Mouse (Mus musculus): Measurements from ENCODE around the gene Otop3.

Gene Otop3

DNA sequence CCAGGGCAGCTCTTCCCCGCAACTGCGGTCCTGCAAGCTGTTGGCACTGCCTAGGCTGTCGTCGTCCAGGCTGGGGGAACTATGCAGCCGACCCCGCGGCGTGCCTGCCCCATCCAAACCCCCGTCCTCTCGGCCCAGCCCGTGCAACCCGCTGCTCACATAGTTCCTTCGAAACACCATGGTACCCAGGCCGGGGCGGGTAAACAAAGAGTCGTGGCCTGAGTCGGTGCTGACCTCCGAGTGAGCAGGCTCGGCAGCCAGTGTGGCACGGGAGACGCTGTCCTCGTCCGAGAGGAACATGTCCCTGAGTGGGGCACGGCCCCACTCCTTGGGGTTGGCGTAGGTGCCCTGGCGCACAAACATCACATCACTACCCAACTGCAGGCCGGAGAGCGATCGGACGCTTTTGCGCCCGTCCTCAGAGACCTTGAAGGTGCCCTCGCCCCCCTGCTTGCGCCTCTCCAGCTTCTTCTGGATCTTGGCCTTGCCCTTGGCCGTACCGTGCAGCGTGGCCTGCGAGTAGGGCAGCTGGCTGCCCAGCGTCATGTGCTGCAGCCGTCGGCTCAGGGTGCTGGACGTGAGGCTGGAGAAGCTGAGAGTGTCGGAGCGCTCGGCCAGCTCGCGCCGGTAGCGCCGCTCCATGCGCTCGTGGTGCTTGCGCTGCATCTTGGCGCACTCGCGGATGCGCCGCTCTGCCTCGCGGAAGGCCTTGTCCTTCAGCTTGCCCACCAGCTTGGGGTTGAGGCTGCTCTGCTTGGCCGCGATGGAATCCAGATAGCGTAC is 16.1 kb upstream of the Otop3 start:
- no peak for DNase-seq (ENCODE audit: low read depth)

GRCm38 (mm10) chr11:115319704-115320383 is 14.7 kb upstream of the Otop3 start:
- no peak for DNase-seq (ENCODE audit: low read depth)

GRCm38 (mm10) chr11:115321906-115322693 is 12.4 kb upstream of the Otop3 start, which contains the start of gene Ush1g:
TSS of gene Ush1g (minus strand) at chr11:115322041.
- DNase-seq (ENCODE audit: low read depth): no peak

DNA sequence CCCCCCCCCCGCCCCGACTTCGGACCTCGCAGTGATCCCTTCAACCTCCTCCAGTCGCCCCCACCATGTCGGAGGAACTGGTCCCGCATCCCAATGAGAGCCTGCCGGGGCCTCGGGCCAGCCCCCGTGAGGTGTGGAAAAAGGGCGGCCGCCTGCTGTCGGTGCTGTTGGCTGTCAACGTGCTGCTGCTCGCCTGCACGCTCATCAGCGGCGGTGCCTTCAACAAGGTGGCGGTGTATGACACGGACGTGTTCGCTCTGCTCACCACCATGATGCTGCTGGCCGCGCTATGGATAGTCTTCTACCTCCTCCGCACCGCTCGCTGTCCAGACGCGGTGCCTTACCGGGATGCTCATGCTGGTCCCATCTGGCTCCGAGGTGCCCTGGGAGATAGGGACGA is 11.2 kb upstream of the Otop3 start:
- DNase-seq (ENCODE audit: low read depth): no peak

DNA sequence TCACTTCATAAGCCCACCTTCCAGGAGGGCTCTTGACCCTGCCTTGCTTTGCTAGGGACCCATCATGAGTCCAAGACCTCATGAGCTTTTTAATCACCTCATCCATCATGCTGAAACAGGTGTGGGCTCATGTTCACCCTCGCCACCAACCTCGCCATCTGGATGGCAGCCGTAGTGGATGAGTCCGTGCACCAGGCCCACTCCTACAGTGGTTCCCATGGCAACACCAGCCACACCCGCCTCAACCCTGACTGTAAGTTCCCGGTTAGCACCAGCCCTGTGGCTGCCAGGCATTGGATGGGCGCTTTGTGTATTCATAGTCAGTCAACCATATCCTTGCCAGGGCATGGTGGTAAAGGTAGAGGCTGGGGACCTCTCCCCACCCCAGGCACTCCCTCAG is 7.8 kb upstream of the Otop3 start:
- DNase-seq (ENCODE audit: low read depth): no peak

- no peak for DNase-seq (ENCODE audit: low read depth)
Observed at GRCm38 (mm10) chr11:115329339-115329738, 5.2 kb upstream of the Otop3 start.

DNA sequence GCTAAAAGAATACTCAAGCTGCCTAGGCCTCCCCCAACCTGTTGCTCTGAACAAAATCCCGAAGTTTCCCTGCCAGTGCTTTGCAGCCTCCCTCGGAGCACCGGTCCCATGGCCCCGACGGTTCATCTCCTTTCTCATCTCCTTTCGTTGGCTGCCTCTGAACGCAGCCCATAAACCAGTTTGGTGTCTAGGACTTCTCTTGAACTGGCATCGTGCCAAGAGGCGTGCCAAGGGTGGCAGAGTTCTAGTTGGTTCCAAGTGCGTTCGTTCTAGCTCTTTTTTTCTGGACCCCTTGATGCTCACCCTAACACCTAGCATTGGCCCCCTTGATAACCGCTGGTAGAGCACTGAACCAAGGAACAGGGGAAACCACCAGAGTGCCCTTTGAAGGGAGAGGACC is 692 bp downstream of the Otop3 start:
- no peak for DNase-seq (ENCODE audit: low read depth)

DNA sequence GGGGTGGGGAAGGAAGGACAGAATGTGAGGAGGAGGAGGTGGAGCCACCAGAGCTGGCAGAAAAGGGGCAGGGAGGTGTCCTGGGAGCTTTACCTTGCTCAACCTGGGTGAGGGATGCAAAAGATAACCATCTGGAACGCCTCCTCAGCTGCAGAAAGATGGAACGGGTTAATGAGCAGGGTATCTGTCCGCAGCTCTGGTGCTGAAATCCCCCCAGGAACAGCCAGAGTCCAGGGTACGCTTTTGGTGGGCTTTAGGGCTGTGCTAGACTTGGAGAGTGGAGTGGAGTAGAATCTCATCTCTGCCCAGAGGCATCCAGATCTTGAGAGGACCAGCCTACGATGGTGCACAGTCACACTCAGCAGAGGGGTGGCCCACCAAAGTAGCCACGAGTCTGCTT is 1.6 kb downstream of the Otop3 start:
- no peak for DNase-seq (ENCODE audit: low read depth)

GRCm38 (mm10) chr11:115337350-115337749 is 2.8 kb downstream of the Otop3 start:
- DNase-seq (ENCODE audit: low read depth): no peak

GRCm38 (mm10) chr11:115337826-115338225 is 3.3 kb downstream of the Otop3 start:
- DNase-seq (ENCODE audit: low read depth): no peak

DNA sequence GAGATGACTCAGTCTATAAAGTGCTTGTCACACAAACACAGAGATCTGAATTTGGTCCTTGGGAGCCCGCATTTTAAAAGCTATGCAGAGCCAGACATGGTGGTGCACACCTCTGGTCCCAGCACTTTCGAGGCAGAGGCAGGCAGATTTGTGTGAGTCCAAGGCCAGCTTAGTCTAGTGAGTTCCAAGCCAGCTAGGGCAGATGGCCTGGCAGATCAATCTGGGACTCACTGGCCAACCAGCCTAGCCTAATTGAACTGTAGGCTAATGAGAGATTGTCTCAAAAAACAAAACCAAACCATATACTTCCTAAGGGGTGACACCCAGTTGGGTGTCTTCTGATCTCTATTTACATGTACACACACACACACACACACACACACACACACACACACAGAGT is 6.7 kb downstream of the Otop3 start:
- no peak for DNase-seq (ENCODE audit: low read depth)

DNA sequence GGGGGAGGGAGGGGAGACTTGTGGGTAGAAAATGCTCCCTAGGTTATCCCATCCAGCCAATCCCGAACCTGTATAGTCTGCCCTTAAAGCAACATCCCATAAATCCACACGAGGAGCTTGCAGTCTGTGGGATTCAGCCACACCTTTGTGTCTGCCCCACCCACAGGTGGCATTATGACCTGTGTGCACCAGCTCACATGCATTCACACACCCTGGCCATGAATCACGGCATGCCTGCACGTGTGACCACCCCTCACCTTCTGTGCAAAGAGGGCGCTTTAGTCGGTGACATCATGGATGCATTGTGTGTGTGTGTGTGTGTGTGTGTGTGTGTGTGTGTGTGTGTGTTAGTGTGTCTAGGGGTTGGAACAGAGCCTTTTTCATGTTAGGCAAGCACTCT is 7.3 kb downstream of the Otop3 start:
- no peak for DNase-seq (ENCODE audit: low read depth)

DNA sequence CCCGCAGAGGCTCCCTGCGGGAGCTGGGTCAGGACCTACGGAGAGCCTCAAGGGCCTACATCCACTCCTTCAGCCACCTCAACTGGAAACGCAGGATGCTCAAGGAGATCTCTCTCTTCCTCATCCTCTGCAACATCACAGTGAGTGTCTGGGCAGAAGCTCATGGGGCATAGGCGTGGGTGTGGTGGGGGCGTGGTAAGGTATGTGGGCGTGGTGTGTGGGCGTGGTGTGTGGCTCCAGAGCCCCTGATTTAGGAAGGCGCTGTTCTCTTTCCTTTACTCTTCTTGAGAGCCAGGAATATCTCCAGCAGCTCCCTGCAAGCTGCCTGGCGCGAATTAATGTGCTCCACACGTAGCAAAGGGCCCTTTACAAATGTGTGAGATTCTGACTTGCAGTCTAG is 10.4 kb downstream of the Otop3 start:
- DNase-seq (ENCODE audit: low read depth): no peak

DNA sequence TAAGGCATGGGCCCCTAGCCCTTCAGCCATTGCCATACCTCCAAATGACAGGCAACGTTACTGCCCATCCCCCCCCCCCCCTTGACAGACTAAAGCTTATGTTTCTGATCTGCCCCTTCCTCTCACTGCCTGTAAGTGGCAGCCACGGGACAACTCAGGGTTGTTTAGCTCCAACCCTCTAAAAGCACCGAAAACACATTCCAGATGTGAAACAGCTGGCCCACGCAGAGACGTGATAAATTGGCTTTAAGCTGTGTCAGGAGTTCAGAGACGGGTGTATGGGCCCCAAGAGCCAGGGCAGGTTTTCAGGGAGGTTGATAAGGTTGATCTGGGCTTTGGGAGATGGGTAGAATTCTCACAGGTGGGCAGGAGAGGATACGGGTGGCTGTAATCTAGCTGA is 11.0 kb downstream of the Otop3 start:
- DNase-seq (ENCODE audit: low read depth): no peak

DNA sequence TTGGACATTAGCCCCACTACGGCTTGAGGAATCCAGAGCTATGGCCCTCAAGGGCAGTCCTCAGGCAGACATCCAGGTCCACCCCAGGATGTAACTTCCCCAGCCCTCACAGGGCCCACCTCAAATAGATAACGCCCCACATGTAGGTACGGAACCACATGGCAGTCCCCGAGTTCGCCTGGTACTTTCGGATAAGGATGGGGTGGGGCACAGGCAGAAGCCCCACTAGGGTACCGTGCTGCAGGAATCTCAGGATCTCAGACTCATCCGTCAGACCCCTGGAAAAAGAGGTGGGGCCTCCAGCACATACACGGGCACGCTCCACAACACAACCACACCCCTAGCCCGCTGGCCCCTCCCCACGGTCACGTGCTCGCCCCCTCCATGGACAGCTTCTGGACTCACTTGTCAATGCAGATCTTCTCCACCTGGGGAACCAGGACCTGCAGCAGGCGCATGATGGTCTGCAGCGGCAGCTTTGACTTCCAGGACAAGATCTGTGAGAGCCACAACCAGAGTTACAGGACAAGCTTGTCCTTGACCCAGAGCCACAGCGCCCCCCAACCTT is 14.2 kb downstream of the Otop3 start:
- no peak for DNase-seq (ENCODE audit: low read depth)

DNA sequence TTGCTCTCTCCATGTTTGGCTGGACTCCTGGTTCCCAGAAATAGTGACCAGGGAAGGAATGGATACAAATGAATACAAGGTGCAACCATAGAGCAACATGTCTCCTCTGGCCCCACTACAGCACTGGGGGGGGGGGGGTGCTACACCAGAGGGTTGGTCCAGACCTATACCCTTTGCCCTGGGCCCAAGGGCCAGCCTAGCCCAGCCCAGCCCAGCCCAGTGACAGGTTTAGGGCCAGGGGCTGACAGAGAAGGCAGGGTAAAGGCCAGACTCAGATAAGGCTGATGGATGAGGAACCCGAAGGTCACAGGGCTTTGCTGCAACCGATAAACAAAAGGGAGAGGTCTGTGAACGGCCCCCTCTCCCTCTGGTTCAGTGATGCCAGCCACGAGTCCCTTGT is 15.4 kb downstream of the Otop3 start:
- DNase-seq (ENCODE audit: low read depth): no peak

GRCm38 (mm10) chr11:115353375-115353774 is 18.8 kb downstream of the Otop3 start:
- DNase-seq (ENCODE audit: low read depth): no peak

DNA sequence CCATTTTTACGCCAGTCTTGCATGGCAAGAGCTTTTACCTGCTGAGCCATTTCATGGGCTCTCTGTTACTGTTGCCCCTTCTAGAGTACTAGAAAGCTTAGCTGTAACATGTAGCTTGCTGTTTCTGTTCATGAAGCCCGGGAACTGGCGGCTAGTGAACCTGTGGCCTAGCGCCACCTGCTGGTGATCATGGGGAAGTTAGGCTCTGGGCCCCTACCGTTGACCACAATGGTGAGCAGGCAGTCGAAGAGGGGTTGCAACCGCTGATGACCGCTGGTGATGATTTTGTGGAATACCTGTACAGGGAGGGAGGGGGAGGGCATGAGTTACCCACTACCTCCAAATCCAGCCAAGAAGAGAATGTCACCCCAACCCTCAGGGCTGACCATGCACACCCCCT is 19.7 kb downstream of the Otop3 start:
- no peak for DNase-seq (ENCODE audit: low read depth)

DNA sequence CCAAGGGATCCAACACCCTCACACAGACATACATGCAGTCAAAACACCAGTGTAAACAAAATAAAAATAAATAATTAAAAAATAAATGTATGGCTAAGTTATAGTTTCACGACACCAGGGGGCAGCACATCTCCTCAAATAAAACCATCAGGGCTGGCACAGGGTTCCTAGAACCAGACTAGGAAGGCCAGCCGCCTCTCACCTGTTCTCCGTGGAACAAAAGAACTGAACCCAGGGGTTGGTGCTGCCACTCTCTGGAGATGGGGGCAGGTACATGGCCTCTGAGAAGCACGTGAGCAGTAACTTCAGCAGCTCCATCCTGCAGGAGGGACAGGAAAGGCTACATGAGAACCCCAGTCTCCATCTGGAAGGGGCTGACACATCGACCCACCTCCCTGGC is 23.9 kb downstream of the Otop3 start:
- no peak for DNase-seq (ENCODE audit: low read depth)

DNA sequence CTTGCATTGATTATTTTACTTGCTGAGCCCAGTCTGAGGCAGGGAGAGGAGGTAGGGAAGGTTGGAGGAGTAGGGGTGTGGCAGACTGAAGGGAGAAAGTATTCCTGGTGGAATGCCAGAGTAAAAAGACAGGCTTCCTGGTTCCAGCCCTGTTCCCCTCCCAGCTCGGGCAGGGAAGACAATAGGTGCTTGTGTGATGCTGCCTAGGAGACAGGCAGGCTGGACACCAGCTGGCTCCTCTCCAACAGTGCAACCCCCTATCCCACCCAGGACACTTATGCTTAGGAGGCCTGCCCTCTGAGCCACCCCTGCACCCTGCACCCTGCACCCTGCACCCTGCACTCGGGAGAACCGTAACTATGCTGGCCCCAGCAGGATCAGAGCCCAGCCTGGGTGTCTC is 24.8 kb downstream of the Otop3 start:
- no peak for DNase-seq (ENCODE audit: low read depth)

DNA sequence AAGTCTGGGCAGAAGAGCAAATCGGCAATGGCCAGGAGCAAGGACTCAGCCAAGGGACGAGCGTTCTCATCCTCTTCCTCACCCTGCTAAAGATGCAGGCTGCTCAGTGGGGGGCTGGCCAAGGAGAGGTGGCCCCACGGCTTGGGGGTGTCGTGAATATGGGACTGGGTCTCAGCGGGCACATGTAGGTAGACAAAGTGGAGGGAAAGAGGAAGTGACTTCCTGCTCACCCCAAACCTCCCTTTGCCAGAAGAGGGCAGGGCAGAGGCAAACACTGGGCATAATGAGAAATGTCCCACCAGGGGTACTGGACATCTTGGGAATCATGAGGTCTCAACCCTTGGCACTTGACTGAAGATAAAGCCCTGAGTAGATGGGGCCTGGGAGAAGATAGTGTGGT is 25.2 kb downstream of the Otop3 start:
- DNase-seq (ENCODE audit: low read depth): no peak

- no peak for DNase-seq (ENCODE audit: low read depth)
Observed at GRCm38 (mm10) chr11:115364136-115364535, 29.6 kb downstream of the Otop3 start.
